Mouse (Mus musculus): ENCODE results near the gene Mcoln1. TPM values are rescaled to one million over a fixed set of nuclear protein-coding genes. Genes with fewer than 3 reads are reported as not detected.

Gene Mcoln1
- total RNA-seq, 1 experiment from 2014 or later, result 46.3 TPM

DNA sequence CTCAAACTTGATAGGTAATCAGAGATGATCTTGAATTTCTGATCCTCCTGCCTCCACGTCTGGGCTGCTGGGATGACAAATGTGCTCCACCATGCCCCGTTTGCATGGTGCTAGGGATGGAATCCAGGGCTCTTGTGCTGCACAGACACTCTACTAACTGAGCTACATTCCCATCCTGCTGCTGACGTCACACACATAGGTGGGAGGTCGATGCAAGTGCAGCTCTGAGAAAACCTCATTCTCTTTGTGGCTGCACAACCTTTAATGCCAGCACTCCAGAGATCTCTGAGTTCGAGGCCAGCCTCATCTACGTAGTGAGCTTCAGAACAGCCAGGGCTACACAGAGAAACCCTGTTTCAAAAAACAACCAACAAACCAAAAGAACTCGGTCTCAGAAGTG lies 38.9 kb downstream of the Mcoln1 start:
- no peak for ATAC-seq (replicated peaks; ENCODE audit: insufficient number of reproducible peaks, low FRiP score, low TSS enrichment, poor library complexity, severe bottlenecking)

GRCm38 (mm10) chr8:3540076-3540475 lies 39.8 kb downstream of the Mcoln1 start:
- ATAC-seq (replicated peaks; ENCODE audit: insufficient number of reproducible peaks, low FRiP score, low TSS enrichment, poor library complexity, severe bottlenecking), result no peak

DNA sequence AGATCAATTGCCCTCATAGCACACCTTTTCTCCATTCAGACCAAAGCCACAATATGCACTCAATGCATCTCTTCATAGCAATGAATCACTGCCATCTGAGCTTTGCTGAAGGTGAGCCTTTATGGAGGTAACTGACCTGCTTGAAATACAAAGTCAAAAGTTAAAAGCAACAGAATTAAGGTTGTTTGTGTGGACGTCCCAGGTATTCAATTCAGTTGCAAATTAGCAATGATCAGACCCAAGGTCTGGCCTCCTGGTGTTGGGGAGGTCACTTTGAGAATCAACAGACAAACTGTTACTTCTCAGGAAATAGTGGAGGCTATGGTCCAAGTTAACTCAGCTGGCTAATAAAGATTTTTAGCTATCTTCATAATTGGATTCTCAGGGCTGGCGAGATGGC lies 46.3 kb downstream of the Mcoln1 start:
- ATAC-seq (replicated peaks; ENCODE audit: insufficient number of reproducible peaks, low FRiP score, low TSS enrichment, poor library complexity, severe bottlenecking), result no peak

GRCm38 (mm10) chr8:3552240-3552639 lies 52.0 kb downstream of the Mcoln1 start:
- ATAC-seq (replicated peaks; ENCODE audit: insufficient number of reproducible peaks, low FRiP score, low TSS enrichment, poor library complexity, severe bottlenecking), result no peak

GRCm38 (mm10) chr8:3556114-3556513 lies 55.9 kb downstream of the Mcoln1 start:
- ATAC-seq (replicated peaks; ENCODE audit: insufficient number of reproducible peaks, low FRiP score, low TSS enrichment, poor library complexity, severe bottlenecking), result peak; percentile 71

Other genes starting within 250 kb of the Mcoln1 start
- gene Insr, start 220.8 kb upstream of the Mcoln1 start, total RNA-seq (2017), result 11.7 to 14.2 TPM (median 12.6 TPM) in 3 replicates
- gene A430078G23Rik, start 147.0 kb upstream of the Mcoln1 start, total RNA-seq (2017), result 62.9 to 119 TPM (median 81.1 TPM) in 3 replicates
- 44.8 to 134 TPM (median 53.5 TPM) in 3 replicates for gene Arhgef18, start 107.5 kb upstream of the Mcoln1 start, total RNA-seq (2017)
- 1.7 to 2.1 TPM in 2 of 3 replicates, not detected in the other for gene Pex11g, start 32.8 kb upstream of the Mcoln1 start, total RNA-seq (2017)
- 0.29 TPM in 1 of 3 replicates, not detected in the others for gene Tex45, start 29.6 kb upstream of the Mcoln1 start, total RNA-seq (2017)
- gene Zfp358, start 7.3 kb upstream of the Mcoln1 start, total RNA-seq (2017), result 1.6 to 2.7 TPM (median 2.0 TPM) in 3 replicates
- gene Pnpla6, start 14.9 kb downstream of the Mcoln1 start, total RNA-seq (2017), result 30.8 to 45.4 TPM (median 31.3 TPM) in 3 replicates
- gene C330021F23Rik, start 67.5 kb downstream of the Mcoln1 start, total RNA-seq (2017), result 2.3 TPM in 1 of 3 replicates, not detected in the others
- not detected in 3 replicates for gene Camsap3, start 86.8 kb downstream of the Mcoln1 start, total RNA-seq (2017)
- gene Xab2, start 120.9 kb downstream of the Mcoln1 start, total RNA-seq (2017), result 62.7 to 73.3 TPM (median 67.6 TPM) in 3 replicates
- 127 to 142 TPM (median 131 TPM) in 3 replicates for gene Pet100, start 121.1 kb downstream of the Mcoln1 start, total RNA-seq (2017)
- 0.67 to 0.96 TPM in 2 of 3 replicates, not detected in the other for gene Pcp2, start 125.1 kb downstream of the Mcoln1 start, total RNA-seq (2017)
- gene Stxbp2, start 130.5 kb downstream of the Mcoln1 start, total RNA-seq (2017), result 132 to 212 TPM (median 174 TPM) in 3 replicates
- not detected in 3 replicates for gene Retn, start 155.3 kb downstream of the Mcoln1 start, total RNA-seq (2017)
- gene Mcemp1, start 165.3 kb downstream of the Mcoln1 start, total RNA-seq (2017), result 40.4 to 71.1 TPM (median 68.4 TPM) in 3 replicates
- 4.3 to 4.9 TPM in 2 of 3 replicates, not detected in the other for gene Fcor, start 171.9 kb downstream of the Mcoln1 start, total RNA-seq (2017)
- gene Trappc5, start 175.8 kb downstream of the Mcoln1 start, total RNA-seq (2017), result 24.4 to 30.4 TPM (median 24.6 TPM) in 3 replicates
- gene Fcer2a, start 193.7 kb downstream of the Mcoln1 start, total RNA-seq (2017), result 11.4 to 16.0 TPM (median 11.7 TPM) in 3 replicates
- gene Clec4g, start 220.2 kb downstream of the Mcoln1 start, total RNA-seq (2017), result 1.2 to 1.5 TPM in 2 of 3 replicates, not detected in the other
- gene Cd209a, start 248.5 kb downstream of the Mcoln1 start, total RNA-seq (2017), result 12.6 to 30.8 TPM (median 30.4 TPM) in 3 replicates

Data from monocyte, adult 5-6 weeks (primary cell).